In the genomic region with DNA sequence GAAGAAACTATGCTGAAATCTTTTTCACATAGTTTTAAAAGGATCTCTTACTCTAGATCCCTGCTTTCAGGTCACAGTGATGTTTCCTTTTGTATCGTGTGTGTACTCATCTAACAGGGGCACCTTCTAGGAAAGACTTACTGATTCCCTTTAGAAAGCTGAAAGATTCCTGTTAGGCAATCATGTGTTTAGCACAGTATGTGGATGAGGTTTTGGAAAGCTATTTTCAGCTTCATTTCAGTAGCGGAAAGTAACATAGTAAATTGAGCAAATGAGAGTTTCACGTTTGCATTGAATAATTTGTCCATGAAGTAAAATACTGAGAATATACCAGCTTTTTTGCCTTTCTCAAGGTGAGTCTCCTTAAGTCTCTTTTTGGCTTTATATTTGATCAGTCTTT, we compare ENCODE assay signal across 35 mouse cellular contexts.
"Had no signal": no experiment of that assay in that cellular context is flagged by ENCODE, and none has a peak within 500 bp of the region (broad histone marks: within the 10 kb centered on the region; RNA-seq: fewer than 3 reads in every experiment).

No protein-coding gene starts in this region.

- H3K9ac ChIP-seq: heart, embryonic 12.5 days; heart, embryonic 13.5 days; heart, embryonic 15.5 days; hindbrain, embryonic 12.5 days; hindbrain, embryonic 13.5 days; hindbrain, embryonic 14.5 days; hindbrain, embryonic 15.5 days; intestine, embryonic 15.5 days; kidney, embryonic 15.5 days had no signal

- H3K4me1 ChIP-seq: heart, embryonic 10.5 days; heart, embryonic 12.5 days; heart, embryonic 13.5 days; heart, embryonic 15.5 days; hindbrain, embryonic 10.5 days; hindbrain, embryonic 12.5 days; hindbrain, embryonic 13.5 days; hindbrain, embryonic 15.5 days; intestine, embryonic 15.5 days; kidney, embryonic 15.5 days had no signal

- H3K27me3 ChIP-seq: heart, embryonic 12.5 days; heart, embryonic 13.5 days; heart, embryonic 15.5 days; hindbrain, embryonic 12.5 days; hindbrain, embryonic 13.5 days; hindbrain, embryonic 15.5 days; intestine, embryonic 15.5 days; kidney, embryonic 15.5 days had no signal

- ATAC-seq: hindbrain, embryonic 16.5 days; hindbrain, postnatal 0 days; inflammation-experienced regulatory T-cells, adult 6 months; intestine, embryonic 15.5 days; intestine, embryonic 16.5 days had no signal

- H3K9me3 ChIP-seq: heart, embryonic 10.5 days; heart, embryonic 12.5 days; heart, embryonic 13.5 days; heart, embryonic 15.5 days; hindbrain, embryonic 10.5 days; hindbrain, embryonic 12.5 days; hindbrain, embryonic 13.5 days; hindbrain, embryonic 15.5 days; intestine, embryonic 15.5 days; kidney, embryonic 15.5 days had no signal

- H3K4me2 ChIP-seq: heart, embryonic 11.5 days; heart, embryonic 12.5 days; heart, embryonic 13.5 days; heart, embryonic 15.5 days; hindbrain, embryonic 12.5 days; hindbrain, embryonic 13.5 days; hindbrain, embryonic 14.5 days; hindbrain, embryonic 15.5 days; intestine, embryonic 15.5 days; kidney, embryonic 15.5 days had no signal

- H3K27ac ChIP-seq: heart, embryonic 10.5 days; heart, embryonic 13.5 days; heart, embryonic 15.5 days; hindbrain, embryonic 10.5 days; hindbrain, embryonic 12.5 days; hindbrain, embryonic 13.5 days; hindbrain, embryonic 14.5 days; hindbrain, embryonic 15.5 days; hindbrain, postnatal 0 days; intestine, embryonic 15.5 days; kidney, embryonic 15.5 days; kidney, postnatal 0 days; layer of hippocampus, adult 2 months; left cerebral cortex, adult 2 months had no signal

- H3K4me3 ChIP-seq: heart, embryonic 10.5 days; heart, embryonic 12.5 days; heart, embryonic 13.5 days; heart, embryonic 15.5 days; hindbrain, embryonic 10.5 days; hindbrain, embryonic 12.5 days; hindbrain, embryonic 13.5 days; hindbrain, embryonic 15.5 days; intestine, embryonic 15.5 days; kidney, embryonic 15.5 days; layer of hippocampus, adult 2 months; left cerebral cortex, adult 2 months had no signal

- DNase-seq: heart, postnatal 10 days; heart, postnatal 14 days; heart, postnatal 36 days; heart, postnatal 4 days; kidney, adult 11 months; kidney, adult 18-20 months; kidney, adult 2 months; kidney, adult 8-10 months; kidney, adult 9 months; kidney, postnatal 10 days; kidney, postnatal 14 days; kidney, postnatal 25 days; kidney, postnatal 36 days; kidney, postnatal 4 days; layer of hippocampus, adult 9-11 months; layer of hippocampus, postnatal 36 days had no signal

- H3K36me3 ChIP-seq: heart, embryonic 10.5 days; heart, embryonic 12.5 days; heart, embryonic 15.5 days; hindbrain, embryonic 10.5 days; hindbrain, embryonic 12.5 days; hindbrain, embryonic 13.5 days; hindbrain, embryonic 15.5 days; intestine, embryonic 15.5 days; kidney, embryonic 15.5 days had no signal
